Mouse (Mus musculus) liver, postnatal 0 days (tissue): ENCODE data around the gene Zfp951.
"Not testable (repeated sequence)": the region's sequence is repeated elsewhere in the genome, so short reads cannot be mapped to it uniquely, and the experiment has no call there.

Experiments
- CTCF ChIP-seq: sonication (generic); IDR thresholded peaks from 2 replicates; pipeline ENCODE4 v1.5.1; 2016; ENCODE audit warnings: antibody characterized with exemption, low read depth
- EP300 ChIP-seq: IDR thresholded peaks from 2 replicates; pipeline ENCODE4 v1.6.1; 2016; ENCODE audit warnings: antibody characterized with exemption, low read depth, mild to moderate bottlenecking

- TF ChIP-seq CTCF, EP300: not testable (repeated sequence)
These were observed 89.7 kb downstream of the Zfp951 start for GRCm38 (mm10) chr5:104770138-104770537.
